Mouse (Mus musculus): ENCODE measurements around the gene Pecr. TPM values are rescaled to one million over a fixed set of nuclear protein-coding genes. Genes with fewer than 3 reads are reported as not detected.
"Not testable (repeated sequence)": the region's sequence is repeated elsewhere in the genome, so short reads cannot be mapped to it uniquely, and the experiment has no call there.

Gene Pecr
- polyA plus RNA-seq, 1 experiment from 2014 or later: 29.2 TPM

DNA sequence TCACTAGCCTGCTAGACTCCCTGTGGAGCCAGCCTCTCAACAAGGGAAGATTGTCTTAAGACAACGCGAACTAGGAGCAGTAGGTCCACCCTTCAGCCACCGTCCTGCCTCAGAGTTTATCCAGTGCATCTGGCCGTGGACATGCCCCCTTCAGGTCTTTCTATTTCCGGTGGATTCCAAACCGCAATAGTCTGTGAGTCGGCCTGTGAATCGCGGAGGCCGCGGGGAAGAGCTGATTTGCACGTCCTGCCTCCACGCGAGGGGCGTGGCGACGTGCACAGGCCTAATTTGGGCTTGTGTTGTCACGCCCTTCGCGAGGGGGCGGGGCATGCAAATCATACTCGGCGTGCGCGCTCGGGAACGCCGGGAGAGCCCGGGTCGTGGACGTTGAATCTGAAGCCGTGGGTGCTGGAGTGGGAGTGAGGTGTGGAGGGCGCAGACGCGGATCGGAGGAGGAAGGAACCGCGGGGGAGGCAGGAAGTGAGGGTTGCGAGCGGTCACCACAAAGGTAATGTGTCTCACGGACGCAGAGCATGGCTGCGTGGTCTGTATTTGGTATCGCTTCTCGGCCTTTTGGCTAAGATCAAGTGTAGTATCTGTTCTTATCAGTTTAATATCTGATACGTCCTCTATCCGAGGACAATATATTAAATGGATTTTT is 40.3 kb downstream of the Pecr start:
- no peaks in the 10 kb centered on the region for H3K27me3 ChIP-seq (replicated peaks; ENCODE audit: low read depth, poor library complexity, severe bottlenecking)
- peak overlapping the region; percentile 99 for H3K27ac ChIP-seq (replicated peaks)
- peak; percentile 97 for DNase-seq (ENCODE audit: low spot score)
- H3K9me3 ChIP-seq: no peaks in the 10 kb centered on the region
- WGBS: under 1% methylated on average over 47 of the region's 47 CpGs
- H3K4me1 ChIP-seq: peaks cover 3% of the 10 kb centered on the region; the same call in 1 of the 2 replicates
- H3K36me3 ChIP-seq (replicated peaks): no peaks in the 10 kb centered on the region
- peak overlapping the region; percentile 55 for H3K4me3 ChIP-seq

DNA sequence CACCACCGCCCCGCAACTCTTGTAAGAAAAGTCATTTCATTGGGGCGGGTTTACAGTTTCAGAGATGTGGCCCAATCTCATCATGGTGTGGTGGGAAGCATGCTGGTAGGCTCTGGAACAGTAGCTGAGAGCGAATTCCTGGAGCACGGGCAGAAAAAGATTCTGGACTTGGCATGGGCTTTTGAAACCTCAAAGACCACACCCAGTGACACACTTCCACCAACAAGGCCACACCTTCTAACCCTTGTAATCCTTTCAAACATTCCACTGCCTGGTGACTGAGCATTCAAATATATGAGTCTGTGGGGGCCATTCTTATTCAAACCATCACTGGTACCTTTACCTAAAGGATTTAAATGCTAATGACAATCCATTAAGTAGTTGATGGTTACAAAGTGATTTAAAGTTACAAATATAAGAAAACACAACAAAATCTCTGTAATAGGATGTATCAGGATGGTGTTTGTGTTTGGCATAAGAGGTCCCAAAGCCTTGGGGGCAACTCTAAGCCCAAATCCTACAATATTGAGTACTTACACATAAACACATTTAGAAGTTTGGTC is 41.5 kb downstream of the Pecr start:
- no peak overlapping the region for H3K4me3 ChIP-seq
- 84% methylated on average over 5 of the region's 5 CpGs for WGBS
- H3K27me3 ChIP-seq (replicated peaks; ENCODE audit: low read depth, poor library complexity, severe bottlenecking): no peaks in the 10 kb centered on the region
- no peak for DNase-seq (ENCODE audit: low spot score)
- H3K27ac ChIP-seq (replicated peaks): no peak overlapping the region
- H3K36me3 ChIP-seq (replicated peaks): no peaks in the 10 kb centered on the region
- H3K4me1 ChIP-seq: peaks cover 9% of the 10 kb centered on the region
- no peaks in the 10 kb centered on the region for H3K9me3 ChIP-seq

DNA sequence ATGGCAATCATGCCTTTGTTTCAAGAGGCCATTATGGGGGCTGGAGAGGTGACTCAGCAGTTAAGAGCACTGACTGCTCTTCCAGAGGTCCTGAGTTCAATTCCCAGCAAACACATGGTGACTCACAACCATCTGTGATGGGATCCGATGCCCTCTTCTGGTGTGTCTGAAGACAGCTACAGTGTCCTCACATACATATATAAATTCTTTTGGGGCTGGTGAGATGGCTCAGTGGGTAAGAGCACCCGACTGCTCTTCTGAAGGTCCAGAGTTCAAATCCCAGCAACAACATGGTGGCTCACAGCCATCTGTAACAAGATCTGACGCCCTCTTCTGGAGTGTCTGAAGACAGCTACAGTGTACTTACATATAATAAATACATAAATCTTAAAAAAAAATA is 45.0 kb downstream of the Pecr start:
- 76% methylated on average over 3 of the region's 3 CpGs for WGBS
- H3K4me1 ChIP-seq: peaks cover 17% of the 10 kb centered on the region
- not testable (repeated sequence) for H3K36me3 ChIP-seq (replicated peaks); DNase-seq (ENCODE audit: low spot score); H3K27ac ChIP-seq (replicated peaks); H3K4me3 ChIP-seq; H3K9me3 ChIP-seq
- peaks cover 16% of the 10 kb centered on the region for H3K27me3 ChIP-seq (replicated peaks; ENCODE audit: low read depth, poor library complexity, severe bottlenecking)

DNA sequence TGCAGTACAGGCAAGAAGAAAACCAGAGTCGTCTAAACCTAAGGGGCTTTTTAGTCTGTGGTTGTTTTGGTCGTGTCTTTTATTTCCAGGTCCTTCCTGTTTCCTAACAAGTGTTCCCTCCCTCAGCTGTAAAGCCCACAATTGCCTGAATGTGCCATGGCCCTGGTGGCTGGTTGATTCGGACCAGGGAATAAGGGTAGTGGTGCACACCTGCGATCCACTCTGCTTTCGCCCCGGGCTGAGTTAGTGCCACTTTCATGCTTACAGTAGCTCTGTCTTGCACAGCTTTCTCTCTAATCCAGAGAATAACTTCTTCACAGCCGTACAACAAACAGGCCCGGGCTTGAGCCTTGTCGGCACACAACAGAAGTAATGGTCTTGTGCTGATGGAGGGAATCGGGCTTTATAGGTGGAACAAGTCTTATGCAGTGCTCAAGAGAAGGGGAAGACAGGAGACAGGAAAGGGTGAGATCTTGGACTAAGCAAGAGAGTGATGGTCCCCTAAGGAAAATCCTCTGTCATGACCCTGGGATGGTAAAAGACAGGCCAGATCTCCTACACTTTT is 46.0 kb downstream of the Pecr start:
- H3K36me3 ChIP-seq (replicated peaks): no peaks in the 10 kb centered on the region
- WGBS: 64% methylated on average over 10 of the region's 10 CpGs

DNA sequence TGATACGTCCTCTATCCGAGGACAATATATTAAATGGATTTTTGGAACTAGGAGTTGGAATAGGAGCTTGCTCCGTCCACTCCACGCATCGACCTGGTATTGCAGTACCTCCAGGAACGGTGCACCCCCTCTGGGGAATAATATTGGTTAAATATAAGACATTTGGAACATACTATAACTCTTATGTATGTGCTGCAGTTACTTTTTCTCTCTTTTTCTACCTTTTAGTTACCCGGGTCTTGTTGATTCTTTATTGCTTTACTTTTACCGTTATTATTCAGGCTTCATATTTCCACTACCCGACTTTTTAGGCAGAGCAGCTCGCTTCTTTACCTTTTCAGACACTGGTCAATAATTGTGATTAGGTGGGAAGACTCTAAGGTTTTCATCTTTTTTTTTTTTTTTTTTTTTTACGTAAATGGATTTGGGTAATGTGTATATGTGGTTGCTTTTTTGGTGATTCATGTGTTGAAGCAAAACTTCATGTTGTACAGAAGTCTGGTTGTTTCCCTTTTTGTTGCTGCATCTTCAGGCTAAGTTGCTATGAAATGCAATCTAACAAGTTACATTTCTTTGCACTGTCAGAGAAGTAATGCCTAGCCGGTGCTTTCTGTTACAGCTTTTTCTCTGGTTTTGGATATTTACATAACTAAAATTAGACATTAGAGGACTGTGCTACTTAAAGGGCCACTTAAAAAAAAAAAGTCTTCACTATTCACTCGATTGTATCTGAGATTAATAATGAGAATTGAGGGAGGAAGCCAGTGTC is 46.9 kb downstream of the Pecr start:
- DNase-seq (ENCODE audit: low spot score): peak; percentile 20
- H3K27me3 ChIP-seq (replicated peaks; ENCODE audit: low read depth, poor library complexity, severe bottlenecking): peaks cover 30% of the 10 kb centered on the region
- H3K4me3 ChIP-seq: peak overlapping the region; percentile 38; the same call in 1 of the 2 replicates
- WGBS: 9% methylated on average over 13 of the region's 13 CpGs
- H3K4me1 ChIP-seq: peaks cover 14% of the 10 kb centered on the region
- no peaks in the 10 kb centered on the region for H3K36me3 ChIP-seq (replicated peaks)
- no peaks in the 10 kb centered on the region for H3K9me3 ChIP-seq
- H3K27ac ChIP-seq (replicated peaks): no peak overlapping the region

More for the DNA sequence above, 46.0 kb downstream of the Pecr start:
- H3K27ac ChIP-seq (replicated peaks): no peak overlapping the region
- H3K4me1 ChIP-seq: peaks cover 14% of the 10 kb centered on the region
- no peak for DNase-seq (ENCODE audit: low spot score)
- no peaks in the 10 kb centered on the region for H3K9me3 ChIP-seq
- H3K27me3 ChIP-seq (replicated peaks; ENCODE audit: low read depth, poor library complexity, severe bottlenecking): peaks cover 26% of the 10 kb centered on the region
- peak overlapping the region; percentile 6; the same call in 1 of the 2 replicates for H3K4me3 ChIP-seq

DNA sequence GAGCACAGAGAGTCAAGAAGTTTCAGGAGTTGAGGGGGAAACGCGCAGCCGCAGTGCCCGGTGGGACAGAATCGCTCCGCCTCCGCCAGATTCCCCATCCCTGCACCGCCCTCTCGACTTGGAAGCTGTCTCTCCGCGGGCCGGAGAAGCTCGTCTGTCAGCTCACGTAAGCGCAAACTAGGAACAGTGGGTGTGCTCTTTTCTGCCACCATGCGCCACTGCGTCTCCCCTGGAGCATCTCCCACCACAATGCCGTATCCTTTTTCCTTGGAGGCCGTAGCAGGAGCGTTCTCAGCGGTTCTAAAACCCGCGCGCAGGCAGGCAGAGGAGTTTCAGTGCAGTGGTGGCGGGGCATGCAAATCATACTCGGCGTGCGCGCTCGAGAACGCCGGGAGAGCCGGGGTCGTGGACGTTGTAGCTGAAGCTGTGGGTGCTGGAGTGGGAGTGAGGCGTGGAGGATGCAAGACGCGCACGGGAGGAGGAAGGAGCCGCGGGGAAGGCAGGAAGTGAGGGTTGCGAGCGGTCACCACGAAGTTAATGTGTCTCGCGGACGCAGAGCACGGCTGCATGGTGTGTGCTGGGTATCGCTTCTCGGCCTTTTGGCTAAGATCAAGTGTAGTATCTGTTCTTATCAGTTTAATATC is 47.6 kb downstream of the Pecr start:
- not testable (repeated sequence) for H3K36me3 ChIP-seq (replicated peaks); H3K9me3 ChIP-seq
- Histone ChIP-seq H3K27ac (replicated peaks) (peak overlapping the region; percentile 85), H3K4me1 (peaks cover 14% of the 10 kb centered on the region), H3K4me3 (peak overlapping the region; percentile 64), H3K27me3 (replicated peaks; ENCODE audit: low read depth, poor library complexity, severe bottlenecking) (peaks cover 30% of the 10 kb centered on the region)
- peak; percentile 88 for DNase-seq (ENCODE audit: low spot score)
- under 1% methylated on average over 39 of the region's 50 CpGs for WGBS

DNA sequence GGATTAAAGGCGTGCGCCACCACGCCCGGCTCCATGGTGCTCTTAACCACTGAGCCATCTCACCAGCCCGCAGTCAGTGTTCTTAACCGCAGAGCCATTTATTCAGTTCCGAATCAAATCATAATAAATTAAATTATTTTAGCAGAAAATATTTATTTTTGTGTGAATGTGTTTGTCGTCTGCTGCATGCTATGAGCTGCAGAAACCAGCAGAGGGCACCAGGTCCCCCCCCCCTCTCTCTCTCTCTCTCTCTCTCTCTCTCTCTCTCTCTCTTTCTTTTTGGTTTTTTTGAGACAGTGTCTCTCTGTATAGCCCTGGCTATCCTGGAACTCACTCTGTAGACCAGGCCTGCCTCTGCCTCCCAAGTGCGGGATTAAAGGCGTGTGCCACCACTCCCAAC is 51.5 kb downstream of the Pecr start:
- H3K9me3 ChIP-seq; H3K4me1 ChIP-seq; DNase-seq (ENCODE audit: low spot score); H3K27ac ChIP-seq (replicated peaks); H3K4me3 ChIP-seq; H3K36me3 ChIP-seq (replicated peaks): not testable (repeated sequence)
- peaks cover 30% of the 10 kb centered on the region for H3K27me3 ChIP-seq (replicated peaks; ENCODE audit: low read depth, poor library complexity, severe bottlenecking)
- WGBS: 78% methylated on average over 10 of the region's 10 CpGs

DNA sequence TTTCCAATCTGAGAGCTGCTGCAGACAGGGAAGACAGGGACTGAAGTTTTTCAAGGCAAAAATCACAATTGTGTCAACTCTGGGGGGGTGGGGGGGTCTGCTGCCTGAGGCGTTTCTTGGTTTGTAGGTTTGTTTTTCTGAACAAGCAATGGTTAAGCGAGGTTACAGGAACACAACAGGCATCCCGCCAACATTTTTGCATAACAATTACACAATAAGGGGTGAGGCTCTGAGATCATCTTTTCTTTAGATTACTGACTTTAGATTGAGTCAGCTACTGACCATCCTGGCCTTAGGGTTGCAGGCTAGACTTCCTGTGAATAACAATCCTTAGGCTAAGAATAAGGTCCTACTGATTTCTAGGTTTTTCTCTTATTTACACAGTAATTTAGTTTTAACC is 55.1 kb downstream of the Pecr start:
- Histone ChIP-seq H3K4me1 (peaks cover 4% of the 10 kb centered on the region; the same call in 1 of the 2 replicates), H3K27ac (replicated peaks) (no peak overlapping the region), H3K27me3 (replicated peaks; ENCODE audit: low read depth, poor library complexity, severe bottlenecking) (peaks cover 29% of the 10 kb centered on the region), H3K36me3 (replicated peaks) (no peaks in the 10 kb centered on the region), H3K9me3 (no peaks in the 10 kb centered on the region), H3K4me3 (no peak overlapping the region)
- DNase-seq (ENCODE audit: low spot score): no peak
- 40% methylated on average over 3 of the region's 3 CpGs for WGBS

DNA sequence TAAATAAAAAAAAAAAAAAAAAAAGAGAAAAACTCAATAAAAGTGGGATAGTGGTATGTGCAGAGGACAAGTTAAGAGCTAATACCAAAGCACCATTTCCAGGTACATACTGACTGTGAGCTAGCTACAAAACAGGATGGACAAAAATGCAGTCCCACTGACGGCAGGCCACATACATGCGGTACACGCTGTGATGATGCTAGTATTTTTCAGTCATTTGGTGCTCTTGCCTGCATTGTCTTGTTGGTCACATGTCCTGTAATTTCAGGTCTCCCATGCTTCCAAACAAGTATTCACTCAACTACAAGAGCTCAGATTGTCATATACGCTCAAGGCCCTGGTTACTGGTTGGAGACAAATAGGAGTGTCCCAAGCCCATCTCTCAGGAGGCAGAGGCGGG is 56.6 kb downstream of the Pecr start:
- no peak for DNase-seq (ENCODE audit: low spot score)
- H3K4me1 ChIP-seq: peaks cover 4% of the 10 kb centered on the region; the same call in 1 of the 2 replicates
- peaks cover 30% of the 10 kb centered on the region for H3K27me3 ChIP-seq (replicated peaks; ENCODE audit: low read depth, poor library complexity, severe bottlenecking)
- WGBS: 87% methylated on average over 5 of the region's 5 CpGs
- H3K9me3 ChIP-seq: no peaks in the 10 kb centered on the region
- no peak overlapping the region for H3K27ac ChIP-seq (replicated peaks)
- no peak overlapping the region for H3K4me3 ChIP-seq
- H3K36me3 ChIP-seq (replicated peaks): no peaks in the 10 kb centered on the region

DNA sequence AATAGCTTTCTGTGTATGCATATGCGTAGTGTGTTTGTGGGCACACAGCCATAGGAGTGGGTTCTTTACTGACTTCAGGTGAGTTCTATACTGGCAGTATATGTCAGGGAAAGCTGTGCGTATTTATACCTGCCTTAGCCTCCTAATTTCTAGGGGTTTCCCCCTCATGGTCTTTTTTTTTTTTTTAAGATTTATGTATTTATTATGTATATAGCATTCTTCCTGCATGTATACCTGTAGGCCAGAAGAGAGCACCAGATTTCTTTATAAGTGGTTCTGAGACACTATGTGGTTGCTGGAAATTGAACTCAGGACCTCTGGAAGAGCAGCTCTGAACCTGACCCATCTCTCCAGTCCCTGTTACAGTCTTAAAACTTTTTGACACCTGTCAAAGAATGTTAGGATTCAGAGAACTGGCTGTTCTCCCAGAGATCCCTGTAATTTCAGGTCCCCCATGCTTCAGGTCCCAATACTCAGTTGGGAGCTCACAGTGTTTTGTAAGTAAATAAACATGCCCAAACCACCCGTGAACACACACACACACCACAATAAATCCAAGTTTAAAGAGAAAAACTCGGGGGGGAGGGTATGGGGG is 57.1 kb downstream of the Pecr start:
- H3K4me3 ChIP-seq: no peak overlapping the region
- 57% methylated on average over 4 of the region's 4 CpGs for WGBS
- H3K27ac ChIP-seq (replicated peaks): no peak overlapping the region
- H3K4me1 ChIP-seq: peaks cover 4% of the 10 kb centered on the region; the same call in 1 of the 2 replicates
- no peak for DNase-seq (ENCODE audit: low spot score)
- H3K27me3 ChIP-seq (replicated peaks; ENCODE audit: low read depth, poor library complexity, severe bottlenecking): peaks cover 30% of the 10 kb centered on the region
- H3K36me3 ChIP-seq (replicated peaks): no peaks in the 10 kb centered on the region
- H3K9me3 ChIP-seq: no peaks in the 10 kb centered on the region

DNA sequence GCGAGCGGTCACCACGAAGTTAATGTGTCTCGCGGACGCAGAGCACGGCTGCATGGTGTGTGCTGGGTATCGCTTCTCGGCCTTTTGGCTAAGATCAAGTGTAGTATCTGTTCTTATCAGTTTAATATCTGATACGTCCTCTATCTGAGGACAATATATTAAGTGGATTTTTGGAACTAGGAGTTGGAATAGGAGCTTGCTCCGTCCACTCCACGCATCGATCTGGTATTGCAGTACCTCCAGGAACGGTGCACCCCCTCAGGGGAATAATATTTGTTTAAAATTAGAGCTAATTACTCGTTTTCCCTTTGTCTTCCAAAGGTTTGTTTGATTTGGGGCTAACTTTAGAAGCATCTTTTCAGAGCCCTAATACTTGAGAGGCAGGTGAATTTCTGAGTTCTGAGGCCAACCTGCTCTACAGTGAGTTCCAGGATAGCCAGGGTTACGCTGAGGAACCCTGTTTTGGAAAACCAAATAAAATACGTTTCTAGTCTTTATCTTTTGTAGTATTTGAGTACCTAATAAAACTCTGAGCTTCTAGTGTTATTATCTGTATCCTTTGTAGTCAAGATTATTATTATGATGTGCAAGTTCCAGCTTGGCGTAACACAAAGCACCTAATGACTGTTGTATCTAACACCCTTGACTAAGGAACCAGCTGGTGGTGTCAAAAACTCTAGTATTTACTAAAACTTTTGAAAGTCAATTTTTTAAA is 57.8 kb downstream of the Pecr start:
- WGBS: under 1% methylated on average over 12 of the region's 18 CpGs
- H3K36me3 ChIP-seq (replicated peaks): no peaks in the 10 kb centered on the region
- H3K27ac ChIP-seq (replicated peaks): no peak overlapping the region
- DNase-seq (ENCODE audit: low spot score): peak; percentile 79
- peaks cover 4% of the 10 kb centered on the region; the same call in 1 of the 2 replicates for H3K4me1 ChIP-seq
- no peaks in the 10 kb centered on the region for H3K9me3 ChIP-seq
- peaks cover 30% of the 10 kb centered on the region for H3K27me3 ChIP-seq (replicated peaks; ENCODE audit: low read depth, poor library complexity, severe bottlenecking)
- H3K4me3 ChIP-seq: 0 out of 2 replicates have a peak overlapping the region, but pooled peaks have one; percentile 51
